Mouse (Mus musculus) layer of hippocampus, adult 11-12 months (tissue): ENCODE data around the gene Adh7.
A peak's percentile ranks its signal among the peaks of the same experiment; 100 is the strongest.

Source experiments
- DNase-seq: peaks from one replicate; pipeline ENCODE4 v3.0.0; 2022; ENCODE audit warnings: low spot score

The Adh7 gene

DNA sequence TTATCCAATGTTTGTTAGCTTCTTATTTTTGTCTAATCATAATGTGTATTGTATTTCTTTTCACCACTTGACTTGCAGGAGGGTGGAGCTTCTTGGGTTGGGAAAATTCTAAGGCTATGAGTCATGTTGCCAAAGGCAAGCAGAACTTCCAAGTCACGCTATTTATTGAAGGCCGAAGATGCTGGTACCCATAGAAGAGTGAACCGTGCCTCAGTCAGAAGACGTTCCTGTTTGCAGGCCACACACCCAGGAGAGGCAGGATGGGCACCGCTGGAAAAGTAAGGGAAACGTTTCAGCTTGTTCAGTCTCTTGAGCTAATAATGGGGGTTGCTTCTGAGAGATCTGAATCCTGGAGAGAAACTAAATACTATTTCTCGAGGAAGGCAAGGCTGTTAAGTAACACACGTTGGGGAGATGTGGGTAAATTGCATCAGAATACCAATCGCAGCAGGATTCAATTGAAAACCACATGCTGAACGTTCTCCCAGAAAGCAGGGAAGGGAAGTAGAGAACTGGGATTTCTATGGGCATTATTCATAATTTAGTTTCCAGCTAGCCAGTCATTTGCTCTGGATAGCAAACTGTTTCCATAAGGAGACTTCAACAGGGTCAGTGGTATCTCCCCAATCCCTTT, at the start of gene Adh7:
Gene Adh7, plus strand, starts transcription at position 130 of the 634 bp plus-strand sequence.
- no peak for DNase-seq

- DNase-seq, result no peak
Observed at GRCm38 (mm10) chr3:138173291-138173690, 44.3 kb upstream of the Adh7 start.

- DNase-seq, result no peak
Observed at GRCm38 (mm10) chr3:138175551-138175950, 42.0 kb upstream of the Adh7 start.

DNA sequence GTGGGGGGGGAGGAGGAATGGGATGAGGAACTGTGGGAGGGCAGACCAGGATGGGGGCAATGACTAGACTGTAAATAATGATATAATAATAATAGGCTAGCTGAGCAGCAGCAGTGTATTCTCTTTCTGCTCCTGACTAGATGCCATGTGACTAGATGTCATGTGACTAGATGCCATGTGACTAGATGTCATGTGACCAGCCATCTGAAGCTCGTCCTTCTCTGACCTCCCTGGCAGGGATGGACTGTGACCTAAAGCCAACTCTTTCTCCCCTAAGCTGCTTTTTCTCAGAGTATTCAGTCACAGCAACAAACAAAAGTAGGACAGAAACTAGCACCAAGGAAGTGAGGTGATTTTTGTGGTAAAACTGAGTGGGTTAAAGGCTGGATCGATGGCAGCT, 35.5 kb upstream of the Adh7 start:
- DNase-seq, result no peak

- DNase-seq, result no peak
Observed at GRCm38 (mm10) chr3:138183371-138183770, 34.2 kb upstream of the Adh7 start.

DNA sequence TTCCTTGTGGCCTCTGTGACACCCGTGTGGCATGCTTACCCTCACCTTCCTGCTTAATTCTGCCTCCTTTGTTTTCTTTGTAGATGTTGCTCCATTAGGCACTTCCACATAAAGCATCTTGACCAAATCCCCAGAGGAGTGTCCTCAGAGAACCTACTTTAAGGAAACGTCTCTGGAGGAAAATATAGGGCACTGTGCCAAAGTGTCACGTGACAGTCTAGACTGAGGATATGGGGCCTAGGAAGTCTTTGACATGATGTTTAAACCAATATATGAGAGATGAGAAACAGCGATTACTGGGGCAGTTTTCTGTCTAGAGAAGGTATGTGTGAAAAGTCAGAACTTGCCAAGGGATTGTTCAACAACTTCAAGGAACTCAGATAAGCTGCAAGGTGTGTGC, 32.3 kb upstream of the Adh7 start:
- DNase-seq, result no peak

DNA sequence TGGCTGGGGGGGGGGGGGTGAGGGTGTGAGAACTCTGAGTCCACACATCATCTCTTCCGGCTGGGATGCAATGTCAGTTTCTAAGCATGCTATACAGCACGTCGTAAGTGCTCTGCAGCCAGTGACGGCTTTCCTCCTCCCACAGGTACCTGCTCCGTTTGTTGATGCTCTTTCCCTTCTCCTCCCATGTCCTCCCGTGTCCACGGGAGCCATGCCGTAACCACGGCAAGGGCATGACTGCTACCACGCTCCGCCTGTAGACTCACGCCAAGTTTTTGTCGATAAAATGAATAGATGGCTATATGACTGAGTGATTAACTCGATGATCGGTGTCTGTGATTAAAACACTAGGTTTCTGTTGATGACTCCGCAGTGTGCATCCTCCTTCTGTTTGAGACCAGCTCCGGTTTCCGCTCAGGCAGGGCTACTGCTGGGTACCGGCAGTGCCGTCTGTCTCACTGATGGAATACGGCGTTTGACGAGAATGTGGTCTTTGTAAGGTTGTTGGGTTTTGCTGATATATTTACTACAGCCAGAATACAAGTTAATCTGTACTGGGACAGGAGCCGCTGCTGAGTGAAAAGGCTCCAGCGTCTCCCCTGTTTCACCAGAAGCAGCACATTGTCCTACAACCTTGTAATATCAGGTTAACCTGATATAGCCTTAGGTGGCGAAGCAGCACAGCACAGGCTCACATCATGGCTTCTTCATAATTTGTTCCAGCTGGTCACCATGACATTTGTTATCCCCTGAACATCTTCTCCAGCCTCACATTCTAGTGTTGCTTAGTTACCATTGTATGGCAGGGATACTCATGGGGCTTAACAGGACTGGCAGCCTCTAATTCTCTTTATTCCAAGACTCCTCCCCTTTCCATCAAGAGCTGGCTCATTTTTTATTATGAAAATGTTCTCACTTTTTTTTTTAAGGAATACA, 31.3 kb upstream of the Adh7 start:
- no peak for DNase-seq

DNA sequence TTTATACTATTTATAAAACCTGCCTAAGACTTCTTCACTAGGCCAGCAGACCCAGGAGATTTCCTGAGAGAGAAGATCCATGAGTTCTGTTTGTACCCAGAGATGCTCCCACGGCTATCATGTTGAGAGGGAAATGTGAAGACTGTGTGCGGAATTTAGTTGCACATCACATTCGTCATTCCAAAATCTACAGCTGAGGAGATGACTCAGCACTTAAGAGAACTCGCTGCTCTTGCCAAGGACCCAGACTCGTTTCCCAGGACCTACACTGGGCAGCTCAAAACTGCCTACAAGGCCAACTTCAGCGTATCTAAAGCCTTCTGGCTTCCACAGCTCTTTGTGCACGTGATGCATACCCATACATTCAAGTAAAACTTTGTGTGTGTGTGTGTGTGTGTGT, 25.3 kb upstream of the Adh7 start:
- DNase-seq, result no peak

DNA sequence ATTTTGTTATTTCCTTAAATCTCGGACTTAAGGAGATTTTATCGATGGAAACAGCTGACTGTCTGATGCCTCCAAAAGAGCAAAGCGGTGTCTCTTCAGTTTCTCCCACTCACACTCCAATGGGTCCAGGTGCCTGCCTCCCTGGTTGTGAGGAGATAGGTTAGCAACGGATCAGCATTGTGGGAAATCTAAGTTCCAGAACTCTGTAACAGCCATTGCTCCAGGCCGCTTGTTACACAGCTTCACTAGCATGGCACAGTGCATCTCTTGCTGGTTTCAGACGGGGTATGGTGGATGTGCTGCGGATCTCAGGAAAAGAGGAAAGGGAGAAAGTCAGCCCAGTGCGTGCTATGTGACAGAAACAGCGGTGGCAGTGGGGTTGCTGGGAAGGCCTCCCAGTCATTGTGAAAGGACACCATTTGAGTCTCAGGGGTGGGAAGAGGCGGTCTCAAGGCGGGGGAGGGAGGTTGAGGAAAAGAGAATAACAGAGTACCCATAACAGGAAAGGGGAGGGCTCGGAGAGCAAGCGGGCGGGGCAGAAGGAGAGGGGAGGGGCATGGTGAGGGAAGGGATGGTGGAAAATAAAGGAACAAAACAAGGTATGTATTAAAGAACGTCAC, 23.8 kb upstream of the Adh7 start, which contains the start of gene 4930579F01Rik:
Gene 4930579F01Rik, minus strand, starts transcription at position 143 of the 620 bp plus-strand sequence.
- no peak for DNase-seq

DNA sequence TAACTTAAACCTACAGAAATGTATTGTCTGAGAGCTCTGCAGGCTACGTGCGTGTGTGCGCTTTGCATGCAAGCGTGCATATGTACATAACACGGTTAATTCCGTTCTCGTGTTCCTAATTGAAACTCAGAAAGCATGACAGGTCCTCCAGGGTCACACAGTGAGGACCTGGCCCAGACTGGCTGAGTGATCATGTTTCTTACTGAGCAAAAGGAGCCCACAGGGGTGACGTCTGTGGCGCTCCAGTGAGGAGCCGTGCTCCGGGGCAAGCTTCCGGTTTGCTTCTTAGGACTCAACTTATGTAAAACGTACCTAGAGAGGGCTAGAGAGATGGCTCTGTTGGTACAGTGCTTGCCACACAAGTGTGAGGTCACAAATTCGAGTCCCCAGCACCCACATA, 20.5 kb upstream of the Adh7 start:
- DNase-seq, result no peak

DNA sequence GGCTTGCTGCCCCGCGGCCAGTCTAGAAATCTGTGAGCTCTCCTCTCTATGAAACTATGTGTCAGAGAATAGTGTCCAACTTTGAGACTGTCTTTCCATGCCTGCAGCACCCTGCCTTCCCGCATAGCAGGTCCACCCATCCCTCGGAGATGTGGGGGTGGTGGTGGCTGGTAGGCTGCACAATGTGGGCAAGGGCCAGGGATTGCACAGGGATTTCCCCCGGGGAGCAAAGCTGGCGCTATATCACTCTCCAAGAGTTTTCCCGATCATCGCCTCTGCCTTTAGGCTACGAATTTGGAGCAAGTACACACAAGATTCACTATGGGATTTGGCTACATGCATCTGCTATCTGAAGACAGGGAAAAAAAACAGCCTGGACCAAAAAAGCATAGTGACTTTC, 20.0 kb upstream of the Adh7 start:
- DNase-seq, result no peak

DNA sequence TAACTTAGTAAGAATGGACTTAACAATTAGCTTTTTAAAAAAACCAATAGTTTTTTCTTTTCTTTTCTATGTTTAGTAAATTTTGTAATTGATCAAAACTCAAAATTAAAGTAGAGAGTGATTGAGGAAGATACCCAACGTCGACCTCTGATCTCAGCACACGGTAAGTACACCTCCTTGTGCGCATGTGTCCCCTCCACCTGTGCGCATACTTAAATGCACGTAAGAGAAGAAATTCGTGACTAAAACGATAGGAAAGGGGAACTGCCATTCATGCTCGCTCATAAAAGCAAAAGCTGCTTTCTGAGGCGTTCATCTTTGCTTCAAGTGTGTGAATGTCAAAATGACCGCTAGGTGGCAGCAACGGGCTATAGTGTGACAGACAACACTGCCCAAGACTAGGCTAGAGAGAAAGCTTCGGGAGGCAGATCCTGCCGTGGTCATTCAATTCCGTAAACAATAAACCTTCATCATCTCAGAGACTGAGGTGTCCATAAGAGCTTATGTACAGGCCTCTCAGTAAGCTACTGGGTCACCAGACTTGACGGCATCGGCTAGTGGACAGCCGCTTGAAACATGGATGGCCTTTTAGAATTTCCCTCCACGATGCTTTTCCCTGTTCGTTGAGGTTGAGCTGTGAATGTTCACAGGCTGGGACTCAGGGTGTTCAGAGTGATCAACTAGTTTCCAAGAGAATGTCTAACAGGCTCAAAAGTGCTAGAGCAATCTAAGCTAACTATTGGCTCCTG, 19.4 kb upstream of the Adh7 start:
- peak; percentile 91 for DNase-seq

DNA sequence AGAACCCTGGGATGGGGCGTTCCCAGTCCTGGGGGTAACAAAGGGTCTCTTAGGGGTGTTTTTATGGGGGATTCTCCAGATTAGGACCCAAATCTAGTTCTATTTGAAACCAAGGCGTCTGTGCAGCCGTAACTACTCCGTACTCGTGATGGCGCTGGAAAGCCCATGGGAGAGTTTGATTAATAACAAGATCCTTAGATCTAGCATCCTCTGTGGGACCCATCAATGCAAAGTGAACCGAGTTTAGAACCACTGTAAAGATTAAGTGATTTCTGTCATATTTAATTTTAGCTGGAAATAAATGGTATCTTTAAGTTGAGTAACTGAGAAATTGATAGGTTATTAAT, 18.9 kb upstream of the Adh7 start:
- DNase-seq, result no peak

DNA sequence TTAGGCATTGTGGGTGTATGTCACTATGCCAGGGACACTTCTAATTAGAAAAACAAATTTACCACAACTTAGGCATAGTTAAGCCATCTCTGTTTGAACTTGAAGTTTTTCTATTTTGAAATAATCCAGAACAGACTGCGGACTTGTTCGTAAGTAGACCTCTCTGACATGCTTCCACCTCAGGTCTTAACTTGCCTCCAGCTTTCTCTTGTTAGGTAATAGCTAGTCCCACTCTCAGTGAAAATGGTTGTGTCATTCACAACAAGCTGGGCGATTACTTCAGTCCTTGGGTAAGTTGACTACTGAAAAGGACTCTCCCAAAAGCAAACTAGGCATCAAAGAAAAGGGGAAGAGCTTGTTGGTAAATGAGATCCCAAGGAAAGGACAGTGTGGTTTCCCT, 8.7 kb upstream of the Adh7 start:
- no peak for DNase-seq

GRCm38 (mm10) chr3:138210432-138211075, 7.0 kb upstream of the Adh7 start:
- DNase-seq, result no peak

DNA sequence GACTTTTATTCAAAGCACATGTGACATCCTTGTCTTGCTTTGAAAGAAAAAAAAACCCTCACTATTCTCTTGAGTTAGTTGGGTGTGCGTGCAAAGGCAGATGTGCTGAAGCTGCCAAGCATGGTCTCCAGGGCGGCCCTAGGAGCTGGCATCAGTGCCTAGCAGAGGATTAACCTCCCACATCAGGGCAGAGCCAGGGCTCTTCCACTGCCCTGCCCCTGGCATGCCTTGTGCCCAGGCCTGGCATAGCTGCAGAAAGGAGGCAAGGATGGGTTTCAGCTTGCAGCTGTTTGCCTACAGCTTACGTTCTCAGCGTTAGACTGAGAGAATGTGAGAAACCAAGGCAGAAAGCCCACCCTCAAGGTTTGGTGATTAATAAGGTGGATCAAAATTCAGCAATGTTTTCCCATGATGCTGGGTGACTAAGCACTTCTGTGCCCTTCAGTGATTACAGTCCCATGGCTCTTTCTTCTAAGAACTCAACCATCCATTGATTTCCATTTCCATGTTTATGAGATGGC, 5.1 kb upstream of the Adh7 start:
- DNase-seq, result no peak

GRCm38 (mm10) chr3:138215395-138215989, 2.1 kb upstream of the Adh7 start:
- no peak for DNase-seq

DNA sequence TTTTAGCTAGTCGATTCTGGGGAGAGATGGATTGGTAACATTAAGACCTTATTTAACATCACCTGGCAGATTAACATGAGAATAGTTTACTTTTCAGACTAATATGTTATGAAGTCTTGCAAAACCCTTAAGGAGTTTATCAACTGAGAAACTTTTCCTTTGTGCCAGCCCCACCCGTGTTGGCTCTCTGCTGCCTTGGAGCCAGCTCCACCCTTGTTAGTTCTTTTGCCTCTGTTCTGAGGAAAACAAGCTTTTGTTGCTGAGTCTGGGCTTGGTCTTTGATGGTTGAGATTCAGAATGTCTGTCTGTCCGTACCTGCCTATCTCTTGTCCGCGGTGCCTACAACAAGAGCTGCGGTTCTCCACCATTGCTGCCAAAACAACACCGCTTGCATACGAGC, 1.5 kb upstream of the Adh7 start:
- no peak for DNase-seq

- DNase-seq, result no peak
Observed at GRCm38 (mm10) chr3:138221116-138221515, 3.6 kb downstream of the Adh7 start.

DNA sequence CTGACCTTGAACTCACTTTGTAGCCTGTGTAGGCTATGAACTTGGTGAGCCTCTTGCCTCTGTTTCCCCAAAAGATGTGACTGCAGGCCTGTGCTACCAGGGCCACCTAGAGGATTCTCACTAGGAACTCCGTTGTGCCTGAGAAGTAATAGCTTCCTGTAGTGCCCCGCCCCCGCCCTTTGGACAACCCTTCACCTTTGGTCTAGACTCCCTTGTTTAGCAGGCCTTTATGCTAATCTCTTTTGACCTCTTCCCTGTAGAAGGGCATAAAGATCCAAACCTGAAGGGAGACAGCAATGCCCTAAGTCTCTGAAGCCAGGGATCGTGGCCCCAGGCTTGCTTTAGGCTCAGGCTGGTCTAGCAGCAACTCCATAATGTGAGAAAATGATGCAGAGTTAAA, 5.0 kb downstream of the Adh7 start:
- no peak for DNase-seq

DNA sequence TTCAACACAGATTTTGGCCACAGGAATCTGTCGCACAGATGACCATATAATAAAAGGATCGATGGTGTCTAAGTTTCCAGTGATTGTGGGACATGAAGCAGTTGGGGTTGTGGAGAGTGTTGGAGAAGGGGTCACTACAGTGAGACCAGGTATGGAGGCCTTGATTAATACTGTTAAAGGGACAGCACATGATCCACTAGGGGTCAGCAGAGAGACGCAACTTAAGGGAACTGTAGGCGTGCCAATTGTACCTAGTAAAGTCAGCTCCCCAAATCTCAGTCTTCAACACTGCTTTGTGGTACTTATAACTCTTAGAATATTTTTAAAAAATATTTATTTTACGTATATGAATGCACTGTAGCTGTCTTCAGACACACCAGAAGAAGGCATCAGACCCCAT, 5.4 kb downstream of the Adh7 start:
- DNase-seq, result peak; percentile 70
